Mouse (Mus musculus) 416B (cell line): ENCODE data around the gene Abt1.
A peak's percentile ranks its signal among the peaks of the same experiment; 100 is the strongest.

Experiments used
- DNase-seq: peaks from one replicate; pipeline ENCODE4 v3.0.0; 2011; ENCODE audit warnings: low read depth

Gene Abt1

GRCm38 (mm10) chr13:23423286-23424051 is at the start of gene Abt1:
Gene Abt1, minus strand, starts transcription at chr13:23423866.
- peak; percentile 96 for DNase-seq

GRCm38 (mm10) chr13:23466911-23467310 is 43.2 kb upstream of the Abt1 start:
- peak; percentile 95 for DNase-seq

GRCm38 (mm10) chr13:23466306-23466705 is 42.6 kb upstream of the Abt1 start:
- DNase-seq, result no peak

- DNase-seq, result peak; percentile 82
Measured at GRCm38 (mm10) chr13:23465600-23466109, 42.0 kb upstream of the Abt1 start, which contains the start of gene Btn1a1. Gene Btn1a1, minus strand, starts transcription at chr13:23465901.

GRCm38 (mm10) chr13:23464841-23465366 is 41.2 kb upstream of the Abt1 start:
- DNase-seq, result no peak

GRCm38 (mm10) chr13:23464224-23464637 is 40.6 kb upstream of the Abt1 start:
- no peak for DNase-seq

- DNase-seq, result peak; percentile 87
Measured at GRCm38 (mm10) chr13:23463381-23464223, 39.9 kb upstream of the Abt1 start.

- no peak for DNase-seq
Measured at GRCm38 (mm10) chr13:23462669-23463068, 39.0 kb upstream of the Abt1 start.

GRCm38 (mm10) chr13:23462063-23462462 is 38.4 kb upstream of the Abt1 start:
- peak; percentile 51 for DNase-seq

- DNase-seq, result no peak
Measured at GRCm38 (mm10) chr13:23459264-23459846, 35.7 kb upstream of the Abt1 start.

- peak; percentile 58 for DNase-seq
Measured at GRCm38 (mm10) chr13:23453926-23454325, 30.3 kb upstream of the Abt1 start.

GRCm38 (mm10) chr13:23453362-23453862 is 29.7 kb upstream of the Abt1 start:
- peak; percentile 86 for DNase-seq

- DNase-seq, result peak; percentile 93
Measured at GRCm38 (mm10) chr13:23450398-23450797, 26.7 kb upstream of the Abt1 start.

- DNase-seq, result peak; percentile 97
Measured at GRCm38 (mm10) chr13:23449235-23450095, 25.8 kb upstream of the Abt1 start.

GRCm38 (mm10) chr13:23448758-23449157 is 25.1 kb upstream of the Abt1 start:
- no peak for DNase-seq

- DNase-seq, result peak; percentile 91
Measured at GRCm38 (mm10) chr13:23446498-23446952, 22.9 kb upstream of the Abt1 start.

GRCm38 (mm10) chr13:23445561-23446320 is 22.1 kb upstream of the Abt1 start:
- DNase-seq, result peak; percentile 92

GRCm38 (mm10) chr13:23445156-23445555 is 21.5 kb upstream of the Abt1 start:
- no peak for DNase-seq

- peak; percentile 32 for DNase-seq
Measured at GRCm38 (mm10) chr13:23444451-23444850, 20.8 kb upstream of the Abt1 start.

- DNase-seq, result no peak
Measured at GRCm38 (mm10) chr13:23439901-23440300, 16.2 kb upstream of the Abt1 start.
